Mouse (Mus musculus): ENCODE measurements around the gene Mmp11.

The Mmp11 gene

GRCm38 (mm10) chr10:75937851-75938643 is 1.8 kb upstream of the Mmp11 start:
- no peak for DNase-seq (ENCODE audit: low read depth)

GRCm38 (mm10) chr10:75936909-75937667 is 792 bp upstream of the Mmp11 start:
- no peak for DNase-seq (ENCODE audit: low read depth)

- DNase-seq (ENCODE audit: low read depth), result no peak
Observed at GRCm38 (mm10) chr10:75934991-75935390, 1.3 kb downstream of the Mmp11 start.

GRCm38 (mm10) chr10:75932891-75933290 is 3.4 kb downstream of the Mmp11 start, which contains the start of gene Chchd10:
Chchd10 (plus strand) TSS chr10:75933130.
- no peak for DNase-seq (ENCODE audit: low read depth)

- no peak for DNase-seq (ENCODE audit: low read depth)
Observed at GRCm38 (mm10) chr10:75932081-75932678, 4.1 kb downstream of the Mmp11 start.

- DNase-seq (ENCODE audit: low read depth), result no peak
Observed at GRCm38 (mm10) chr10:75931311-75931710, 5.0 kb downstream of the Mmp11 start.

- DNase-seq (ENCODE audit: low read depth), result no peak
Observed at GRCm38 (mm10) chr10:75930304-75930703, 6.0 kb downstream of the Mmp11 start.

- no peak for DNase-seq (ENCODE audit: low read depth)
Observed at GRCm38 (mm10) chr10:75926396-75926795, 9.9 kb downstream of the Mmp11 start.

- DNase-seq (ENCODE audit: low read depth), result no peak
Observed at GRCm38 (mm10) chr10:75924324-75924723, 12.0 kb downstream of the Mmp11 start.

- no peak for DNase-seq (ENCODE audit: low read depth)
Observed at GRCm38 (mm10) chr10:75921726-75922560, 14.4 kb downstream of the Mmp11 start.

GRCm38 (mm10) chr10:75921026-75921725 is 15.1 kb downstream of the Mmp11 start, which contains the start of gene Smarcb1:
Smarcb1 (minus strand) TSS chr10:75921617.
- DNase-seq (ENCODE audit: low read depth), result peak; percentile 92

GRCm38 (mm10) chr10:75919026-75919425 is 17.3 kb downstream of the Mmp11 start:
- no peak for DNase-seq (ENCODE audit: low read depth)

GRCm38 (mm10) chr10:75916840-75917239 is 19.5 kb downstream of the Mmp11 start:
- no peak for DNase-seq (ENCODE audit: low read depth)

- DNase-seq (ENCODE audit: low read depth), result no peak
Observed at GRCm38 (mm10) chr10:75915557-75915956, 20.7 kb downstream of the Mmp11 start.

GRCm38 (mm10) chr10:75913013-75913589 is 23.2 kb downstream of the Mmp11 start:
- DNase-seq (ENCODE audit: low read depth), result no peak

GRCm38 (mm10) chr10:75910698-75911097 is 25.6 kb downstream of the Mmp11 start:
- no peak for DNase-seq (ENCODE audit: low read depth)

GRCm38 (mm10) chr10:75906882-75907281 is 29.4 kb downstream of the Mmp11 start:
- no peak for DNase-seq (ENCODE audit: low read depth)

GRCm38 (mm10) chr10:75904391-75904790 is 31.9 kb downstream of the Mmp11 start:
- DNase-seq (ENCODE audit: low read depth), result no peak

GRCm38 (mm10) chr10:75898846-75899245 is 37.5 kb downstream of the Mmp11 start:
- DNase-seq (ENCODE audit: low read depth), result no peak

GRCm38 (mm10) chr10:75898039-75898564 is 38.2 kb downstream of the Mmp11 start:
- no peak for DNase-seq (ENCODE audit: low read depth)

Measured in c-Kit-positive CD71-positive TER-119-negative erythroid progenitor cells, embryonic 14.5 days (primary cell).